Mouse (Mus musculus) adrenal gland, postnatal 0 days (tissue): Measurements from ENCODE around the gene Camta1. TPM values are rescaled to one million over a fixed set of nuclear protein-coding genes. Genes with fewer than 3 reads are reported as not detected.

Source experiments
- polyA plus RNA-seq: library from polyadenylated mRNA; unstranded; fragments of >200 nt; fragmentation: Nextera tagmentation; extraction: Ambion mirVana; gene quantifications from 2 replicates; pipeline ENCODE4 v1.2.1, GENCODE M21; 2015

Gene Camta1
- 78.4 and 80.3 TPM in 2 replicates for polyA plus RNA-seq

GRCm38 (mm10) chr4:151861806-151862739 is at the start of gene Camta1:
TSS of gene Camta1 (minus strand) at chr4:151861876.

DNA sequence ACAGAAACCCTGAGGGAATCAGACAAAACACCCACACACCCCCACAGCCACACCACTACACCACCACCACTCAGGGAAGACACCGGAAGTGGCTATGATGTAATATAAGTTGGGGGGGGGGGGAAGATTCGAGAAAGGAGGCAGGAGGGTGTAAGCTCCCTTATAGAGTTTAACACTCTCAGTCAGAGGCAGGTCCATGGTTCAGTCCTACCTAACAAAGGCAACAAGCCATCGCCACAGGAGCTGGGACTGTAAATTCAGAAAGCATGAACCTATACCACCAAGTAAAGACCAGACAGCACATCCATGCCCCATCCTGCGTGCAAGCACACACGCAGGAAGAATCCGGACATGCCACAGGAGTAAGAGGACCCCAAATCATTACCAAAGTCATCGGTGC is 772.4 kb downstream of the Camta1 start, which contains the start of gene Gm13090:
Gm13090 (plus strand) TSS at position 301 of the 400 bp plus-strand sequence.

DNA sequence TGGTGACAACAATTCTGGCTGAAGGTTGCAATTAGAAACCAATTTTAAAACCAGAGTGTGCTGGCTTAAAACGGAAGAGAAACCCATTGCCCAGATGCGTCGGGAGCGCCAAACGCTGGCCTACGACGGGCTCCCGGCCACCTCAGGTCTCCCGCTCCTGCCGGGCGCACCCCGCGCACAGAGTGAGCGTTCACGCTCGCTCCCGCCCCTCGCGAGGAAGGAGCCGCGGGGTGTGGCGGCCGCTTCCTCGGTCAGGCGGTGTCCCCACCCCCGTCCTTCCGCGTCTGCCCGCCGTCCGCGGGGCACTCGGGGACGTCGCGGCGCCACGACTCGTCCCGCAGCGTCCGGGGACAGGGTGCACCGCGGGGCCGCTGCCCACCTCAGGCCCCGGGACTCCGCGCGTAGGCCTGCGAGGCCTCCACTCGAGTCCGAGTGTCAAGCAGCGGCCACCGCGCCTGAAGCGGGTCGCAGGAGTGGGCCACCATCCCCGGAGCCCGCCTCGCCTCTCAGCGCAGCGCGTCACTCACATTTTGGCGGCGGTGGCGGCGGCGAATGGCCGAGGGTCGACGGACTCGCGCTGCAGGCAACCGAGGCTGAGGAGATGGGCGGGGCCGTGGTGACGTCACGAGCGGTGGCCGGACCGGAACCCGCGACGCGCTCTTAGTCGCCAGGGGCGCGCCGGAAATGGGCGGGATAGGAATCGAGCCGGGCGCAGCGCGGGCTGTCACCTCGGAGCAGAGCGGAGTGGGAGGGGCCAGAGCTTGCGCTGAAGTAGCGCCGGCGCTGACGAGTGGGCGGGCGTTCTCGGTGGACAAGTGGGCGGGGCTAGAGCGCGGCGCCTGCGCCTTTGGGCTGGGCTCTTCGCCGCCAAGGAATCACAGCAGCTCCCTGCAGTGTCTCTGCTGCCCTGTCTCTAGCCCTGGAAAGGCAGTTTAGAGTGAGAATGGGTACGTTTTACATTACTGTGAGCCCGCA is 804.0 kb downstream of the Camta1 start, which contains the start of gene Vamp3:
Vamp3 (minus strand) TSS at position 617 of the 975 bp plus-strand sequence.

GRCm38 (mm10) chr4:151044037-151044943 is 817.4 kb downstream of the Camta1 start, which contains the start of gene Per3:
TSS of gene Per3 (minus strand) at chr4:151044665.

GRCm38 (mm10) chr4:150996797-150997196 is 864.9 kb downstream of the Camta1 start, which contains the start of gene Uts2:
TSS of gene Uts2 (plus strand) at chr4:150997097.

DNA sequence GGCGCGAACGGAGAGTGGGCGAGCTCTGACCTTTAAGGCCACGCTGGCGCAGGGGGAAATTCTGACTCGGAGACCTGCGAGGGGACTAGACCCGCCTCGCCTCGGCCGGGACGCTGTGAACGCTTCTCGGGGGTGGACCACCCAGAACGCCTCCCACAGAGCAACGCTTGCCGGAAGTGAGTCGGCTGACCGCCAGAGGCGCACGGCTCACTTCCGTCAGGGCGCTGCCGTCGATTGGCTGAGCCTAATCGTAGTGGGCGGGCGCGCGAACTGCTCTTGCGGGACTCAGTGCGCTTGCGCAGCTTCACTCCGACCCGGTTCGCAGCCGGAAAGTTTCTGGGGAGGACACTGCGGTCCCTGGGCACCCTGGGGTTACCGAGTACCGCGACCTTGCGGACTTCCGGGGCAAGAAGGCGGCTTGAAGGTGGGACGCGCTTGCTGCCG is 947.4 kb downstream of the Camta1 start, which contains the start of the genes Park7 and Tnfrsf9:
Park7 (minus strand) TSS at position 148 of the 444 bp plus-strand sequence.
Tnfrsf9 (plus strand) TSS at position 273 of the 444 bp plus-strand sequence.

Other genes with a start within 250 kb of the Camta1 start
- 26.1 and 50.5 TPM in 2 replicates for gene Dnajc11, start 71.8 kb upstream of the Camta1 start, polyA plus RNA-seq
- gene Thap3, start 127.1 kb upstream of the Camta1 start, polyA plus RNA-seq, result 30.5 and 39.3 TPM in 2 replicates
- gene Phf13, start 134.4 kb upstream of the Camta1 start, polyA plus RNA-seq, result 19.6 and 20.9 TPM in 2 replicates
- 7.8 and 9.3 TPM in 2 replicates for gene Klhl21, start 146.9 kb upstream of the Camta1 start, polyA plus RNA-seq
- 11.7 and 14.0 TPM in 2 replicates for gene Zbtb48, start 165.8 kb upstream of the Camta1 start, polyA plus RNA-seq
- 0.19 TPM in 1 of 2 replicates, not detected in the other for gene Tas1r1, start 176.7 kb upstream of the Camta1 start, polyA plus RNA-seq
- gene Nol9, start 177.4 kb upstream of the Camta1 start, polyA plus RNA-seq, result 10.1 and 14.7 TPM in 2 replicates
- 5.9 and 8.2 TPM in 2 replicates for gene Plekhg5, start 210.6 kb upstream of the Camta1 start, polyA plus RNA-seq